Mouse (Mus musculus): ENCODE measurements at regions not wholly inside any gene's neighbourhood (a gene's known extent, or its start where the extent isn't known, plus 50 kb on each side); places are given as distances from the start of the nearest gene placed in this dataset.
A peak's percentile ranks its signal among the peaks of the same experiment; 100 is the strongest.

DNA sequence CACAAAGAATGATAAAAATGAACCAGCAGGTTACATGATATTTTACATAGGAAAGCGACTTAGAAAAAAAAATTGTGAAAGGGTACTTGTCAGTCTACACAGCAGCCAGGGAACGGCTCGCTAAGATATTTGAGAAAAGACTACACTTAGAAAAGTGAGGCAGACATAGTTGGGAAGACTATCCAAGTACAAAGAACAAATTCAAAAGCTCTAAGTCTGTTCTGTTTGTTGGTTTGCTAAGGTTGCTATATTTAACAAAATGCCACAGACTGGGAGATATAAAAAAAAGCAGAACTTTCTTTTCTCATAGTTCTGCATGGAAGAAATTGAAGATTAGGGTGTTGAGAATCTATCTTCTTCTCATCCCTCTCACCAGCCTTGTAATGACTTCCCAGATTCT, 583.5 kb downstream of the Utrn start:
- no peak for DNase-seq (ENCODE audit: extremely low read depth)
- Histone ChIP-seq H3K9ac (ENCODE audit: insufficient read depth, low read depth) (no peak overlapping the region), H3K4me1 (ENCODE audit: control insufficient read depth in 1 of 2, insufficient read depth in 2 of 2) (no peaks in the 10 kb centered on the region), H3K27me3 (replicated peaks) (no peaks in the 10 kb centered on the region), H3K4me2 (ENCODE audit: insufficient read depth, low read depth, poor library complexity, severe bottlenecking) (no peak overlapping the region), H3K36me3 (replicated peaks in 1 of 2; ENCODE audit: control insufficient read depth in 1 of 2, insufficient read depth in 1 of 2, low read length in 1 of 2) (no peaks in the 10 kb centered on the region), H3K27ac (ENCODE audit: insufficient read depth, low read depth) (no peak overlapping the region), H3K4me3 (replicated peaks in 1 of 3; ENCODE audit: low read depth in 2 of 3, low read length in 2 of 3, poor library complexity in 1 of 3) (no peak overlapping the region), H3K9me3 (replicated peaks; ENCODE audit: low read length) (no peaks in the 10 kb centered on the region), H3K79me2 (replicated peaks; ENCODE audit: control insufficient read depth, extremely low read depth, insufficient read depth, poor library complexity, severe bottlenecking) (no peaks in the 10 kb centered on the region)
- TF ChIP-seq BHLHE40 (IDR thresholded peaks at IDR 0.05; ENCODE audit: low read depth, low read length) (no peak), MXI1 (IDR thresholded peaks at IDR 0.05; ENCODE audit: low read depth, low read length) (no peak), EP300 (IDR thresholded peaks at IDR 0.05; ENCODE audit: low read length) (no peak), ZC3H11A (IDR thresholded peaks at IDR 0.05; ENCODE audit: low read depth, low read length) (no peak), RAD21 (IDR thresholded peaks at IDR 0.05; ENCODE audit: low read depth, low read length) (no peak), TBP (conservative IDR thresholded peaks at IDR 0.05; ENCODE audit: low read depth, low read length) (no peak), CHD2 (IDR thresholded peaks at IDR 0.05; ENCODE audit: low read length) (no peak), HCFC1 (IDR thresholded peaks at IDR 0.05; ENCODE audit: low read depth, low read length) (no peak), MYC (IDR thresholded peaks at IDR 0.05; ENCODE audit: low read depth, low read length) (no peak), SIN3A (IDR thresholded peaks at IDR 0.05; ENCODE audit: low read length) (no peak), TCF12 (IDR thresholded peaks at IDR 0.05; ENCODE audit: low read depth, low read length) (no peak), MAX (IDR thresholded peaks at IDR 0.05; ENCODE audit: low read length) (no peak)
- dilution Hi-C loops (cut with MboI; ENCODE audit: extremely low pct_ligation_motif_present, extremely low pct_unique_long_range_greater_than_20kb, low sequenced_read_pairs) (no loop called here), in situ Hi-C loops (cut with MboI; ENCODE audit: low pct_ligation_motif_present, low pct_unique_long_range_greater_than_20kb, low sequenced_read_pairs) (no loop called here)

- no peak for TF ChIP-seq CHD1 (IDR thresholded peaks at IDR 0.05; ENCODE audit: low read depth, low read length)
- peak; percentile 47; the same call in 1 of the 2 replicates for TF ChIP-seq MAFK (IDR thresholded peaks at IDR 0.05; ENCODE audit: insufficient replicate concordance, low read length)
- no peaks in the 10 kb centered on the region for H3K36me3 ChIP-seq (replicated peaks in 1 of 2; ENCODE audit: control insufficient read depth in 1 of 2, insufficient read depth in 1 of 2, low read length in 1 of 2)
- H3K9me3 ChIP-seq (replicated peaks; ENCODE audit: low read length), result no peaks in the 10 kb centered on the region
- H3K27ac ChIP-seq (ENCODE audit: insufficient read depth, low read depth), result no peak overlapping the region
- no peak for DNase-seq (ENCODE audit: extremely low read depth)
- no peak overlapping the region for H3K4me2 ChIP-seq (ENCODE audit: insufficient read depth, low read depth, poor library complexity, severe bottlenecking)
- dilution Hi-C loops (cut with MboI; ENCODE audit: extremely low pct_ligation_motif_present, extremely low pct_unique_long_range_greater_than_20kb, low sequenced_read_pairs) (no loop called here), in situ Hi-C loops (cut with MboI; ENCODE audit: low pct_ligation_motif_present, low pct_unique_long_range_greater_than_20kb, low sequenced_read_pairs) (no loop called here)
- no peak overlapping the region for H3K9ac ChIP-seq (ENCODE audit: insufficient read depth, low read depth)
- no peak overlapping the region for H3K4me3 ChIP-seq (replicated peaks in 1 of 3; ENCODE audit: low read depth in 2 of 3, low read length in 2 of 3, poor library complexity in 1 of 3)
- no peaks in the 10 kb centered on the region for H3K27me3 ChIP-seq (replicated peaks)
- no peaks in the 10 kb centered on the region for H3K79me2 ChIP-seq (replicated peaks; ENCODE audit: control insufficient read depth, extremely low read depth, insufficient read depth, poor library complexity, severe bottlenecking)
- H3K4me1 ChIP-seq (ENCODE audit: control insufficient read depth in 1 of 2, insufficient read depth in 2 of 2), result no peaks in the 10 kb centered on the region
These were observed 570.3 kb downstream of the Utrn start for GRCm38 (mm10) chr10:12298887-12299286.

- dilution Hi-C loops (cut with MboI; ENCODE audit: extremely low pct_ligation_motif_present, extremely low pct_unique_long_range_greater_than_20kb, low sequenced_read_pairs) (no loop called here), in situ Hi-C loops (cut with MboI; ENCODE audit: low pct_ligation_motif_present, low pct_unique_long_range_greater_than_20kb, low sequenced_read_pairs) (no loop called here)
- H3K79me2 ChIP-seq (replicated peaks; ENCODE audit: control insufficient read depth, extremely low read depth, insufficient read depth, poor library complexity, severe bottlenecking), result no peaks in the 10 kb centered on the region
- H3K4me3 ChIP-seq (replicated peaks in 1 of 3; ENCODE audit: low read depth in 2 of 3, low read length in 2 of 3, poor library complexity in 1 of 3), result no peak overlapping the region
- no peak for DNase-seq (ENCODE audit: extremely low read depth)
- H3K4me2 ChIP-seq (ENCODE audit: insufficient read depth, low read depth, poor library complexity, severe bottlenecking), result no peak overlapping the region
- H3K4me1 ChIP-seq (ENCODE audit: control insufficient read depth in 1 of 2, insufficient read depth in 2 of 2), result no peaks in the 10 kb centered on the region
- H3K27ac ChIP-seq (ENCODE audit: insufficient read depth, low read depth), result no peak overlapping the region
- no peaks in the 10 kb centered on the region for H3K36me3 ChIP-seq (replicated peaks in 1 of 2; ENCODE audit: control insufficient read depth in 1 of 2, insufficient read depth in 1 of 2, low read length in 1 of 2)
- H3K27me3 ChIP-seq (replicated peaks), result no peaks in the 10 kb centered on the region
- no peak for TF ChIP-seq RCOR1 (conservative IDR thresholded peaks at IDR 0.05; ENCODE audit: low read depth, low read length)
- TF ChIP-seq ZMIZ1 (IDR thresholded peaks at IDR 0.05; ENCODE audit: low read depth, low read length), result no peak
- TF ChIP-seq PAX5 (IDR thresholded peaks at IDR 0.05; ENCODE audit: low read length), result no peak
- TF ChIP-seq EP300 (IDR thresholded peaks at IDR 0.05; ENCODE audit: low read length), result no peak
- no peak for TF ChIP-seq MAX (IDR thresholded peaks at IDR 0.05; ENCODE audit: low read length)
- TF ChIP-seq NRF1 (IDR thresholded peaks at IDR 0.05; ENCODE audit: low read depth, low read length), result no peak
- TF ChIP-seq E2F4 (IDR thresholded peaks at IDR 0.05; ENCODE audit: insufficient replicate concordance, low read depth, low read length), result no peak
- no peak for TF ChIP-seq MXI1 (IDR thresholded peaks at IDR 0.05; ENCODE audit: low read depth, low read length)
- TF ChIP-seq CHD1 (IDR thresholded peaks at IDR 0.05; ENCODE audit: low read depth, low read length), result no peak
- TF ChIP-seq TCF12 (IDR thresholded peaks at IDR 0.05; ENCODE audit: low read depth, low read length), result no peak
- no peak for TF ChIP-seq KAT2A (IDR thresholded peaks at IDR 0.05; ENCODE audit: insufficient replicate concordance, low read length)
- TF ChIP-seq UBTF (IDR thresholded peaks at IDR 0.05; ENCODE audit: low read depth, low read length), result no peak
- TF ChIP-seq IRF4 (IDR thresholded peaks at IDR 0.05; ENCODE audit: low read depth, low read length), result no peak
- no peak for TF ChIP-seq ZKSCAN1 (IDR thresholded peaks at IDR 0.05; ENCODE audit: borderline replicate concordance, low read depth, low read length)
- no peak for TF ChIP-seq TBP (conservative IDR thresholded peaks at IDR 0.05; ENCODE audit: low read depth, low read length)
- TF ChIP-seq BHLHE40 (IDR thresholded peaks at IDR 0.05; ENCODE audit: low read depth, low read length), result no peak
- no peak for TF ChIP-seq MAZ (IDR thresholded peaks at IDR 0.05; ENCODE audit: low read depth, low read length)
- no peaks in the 10 kb centered on the region for H3K9me3 ChIP-seq (replicated peaks; ENCODE audit: low read length)
- H3K9ac ChIP-seq (ENCODE audit: insufficient read depth, low read depth), result no peak overlapping the region
These were observed 566.8 kb downstream of the Utrn start for GRCm38 (mm10) chr10:12302396-12302795.

Measured in CH12.LX (cell line).